Mouse (Mus musculus) CD8-positive naive resting alpha-beta T cell, adult 2 months (primary cell): ENCODE data around the gene Gse1.
"Not testable (repeated sequence)": the region's sequence is repeated elsewhere in the genome, so short reads cannot be mapped to it uniquely, and the experiment has no call there.

Experiments
- DNase-seq, 2 experiments: peaks; one replicate each; pipeline ENCODE4 v3.0.0; 2022; ENCODE audit warnings: low read depth in 2 of 2, low spot score in 2 of 2

Gene Gse1

DNA sequence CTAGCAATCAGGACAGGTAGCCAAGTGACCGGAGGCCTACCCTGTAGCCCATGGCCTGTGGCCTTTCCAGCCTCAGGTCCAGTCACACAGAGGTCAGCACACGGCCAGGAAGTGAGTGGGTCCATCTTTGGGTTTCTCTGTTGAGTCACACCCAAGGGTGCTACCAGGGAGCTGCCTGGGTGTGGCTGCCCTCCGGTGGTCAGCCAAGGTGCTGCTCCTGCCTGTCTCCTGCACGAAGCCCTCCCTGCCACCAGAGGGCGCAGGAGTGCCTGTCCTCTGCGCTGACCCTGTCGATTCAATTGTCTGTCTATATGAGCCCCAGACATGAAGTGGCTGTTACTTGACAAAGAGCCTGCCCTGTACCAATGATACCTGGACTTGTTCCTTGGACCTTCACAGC lies 91.2 kb downstream of the Gse1 start:
- DNase-seq, result peak; percentile 58 to 67

- DNase-seq, result no peak
Measured at GRCm38 (mm10) chr8:120320146-120320545, 91.9 kb downstream of the Gse1 start.

DNA sequence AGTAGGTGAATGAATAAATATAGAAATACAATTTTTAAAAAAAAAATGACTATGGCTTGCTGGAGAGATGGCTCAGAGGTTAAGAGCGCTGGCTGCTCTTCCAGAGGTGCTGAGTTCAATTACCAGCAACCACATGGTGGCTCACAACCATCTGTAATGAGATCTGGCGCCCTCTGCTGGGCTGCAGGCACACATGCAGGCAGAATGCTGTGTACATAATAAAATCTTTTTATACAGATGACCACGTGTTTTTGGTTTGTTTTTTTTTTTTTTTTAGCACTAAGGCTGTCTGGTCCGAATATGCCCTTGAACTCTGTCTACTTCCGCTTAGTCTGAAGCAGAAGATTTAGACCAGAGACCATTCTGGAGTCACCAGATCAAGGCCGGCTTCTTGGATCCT lies 93.5 kb downstream of the Gse1 start:
- peak in 1 of 2 experiments; percentile 23 for DNase-seq

DNA sequence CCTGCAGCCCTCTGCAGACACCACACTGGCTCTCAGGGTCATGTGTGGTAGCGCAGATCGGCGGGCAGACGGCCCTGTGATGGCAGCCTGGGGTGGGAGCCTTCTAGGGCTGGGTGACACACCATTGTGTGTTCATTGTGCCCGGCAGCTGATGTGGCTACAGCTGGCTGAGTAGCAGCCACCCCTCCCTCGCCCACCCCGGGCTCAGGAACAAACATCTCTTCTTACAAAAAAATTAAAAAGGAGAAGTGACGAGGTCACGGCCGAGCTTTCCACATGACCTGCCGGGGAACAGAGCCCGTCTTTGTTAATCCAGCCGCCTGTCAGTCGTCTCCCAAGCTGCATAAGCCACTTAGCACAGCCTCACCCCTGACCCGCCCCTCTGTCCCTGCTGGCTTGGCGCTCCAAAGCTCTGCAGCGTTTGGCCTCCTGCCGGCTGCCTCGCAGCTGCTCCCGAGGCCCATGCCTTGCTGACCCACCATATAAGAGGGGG lies 94.7 kb downstream of the Gse1 start:
- DNase-seq, result no peak

GRCm38 (mm10) chr8:120324555-120324954 lies 96.3 kb downstream of the Gse1 start:
- DNase-seq, result no peak

GRCm38 (mm10) chr8:120325172-120325767 lies 97.0 kb downstream of the Gse1 start:
- no peak for DNase-seq

DNA sequence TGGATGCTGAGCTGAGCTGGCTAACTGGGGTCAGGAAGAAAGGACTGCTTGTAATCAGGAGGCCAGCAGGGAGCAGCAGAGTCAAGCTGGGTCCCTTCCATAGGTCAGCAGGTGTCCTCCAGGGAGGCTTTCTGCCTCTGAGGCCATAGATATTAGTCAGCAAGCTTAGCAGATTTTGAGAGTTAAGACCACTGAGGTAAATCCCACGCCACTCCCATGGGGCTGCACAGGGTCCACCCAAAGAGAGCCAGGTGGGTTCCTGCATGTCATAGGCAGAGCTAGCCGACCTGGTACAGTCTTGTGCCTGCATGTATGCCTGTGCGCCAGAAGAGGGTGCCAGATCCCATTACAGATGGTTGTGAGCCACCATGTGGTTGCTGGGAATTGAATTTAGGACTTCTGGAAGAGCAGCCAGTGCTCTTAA lies 98.9 kb downstream of the Gse1 start:
- DNase-seq, result no peak

DNA sequence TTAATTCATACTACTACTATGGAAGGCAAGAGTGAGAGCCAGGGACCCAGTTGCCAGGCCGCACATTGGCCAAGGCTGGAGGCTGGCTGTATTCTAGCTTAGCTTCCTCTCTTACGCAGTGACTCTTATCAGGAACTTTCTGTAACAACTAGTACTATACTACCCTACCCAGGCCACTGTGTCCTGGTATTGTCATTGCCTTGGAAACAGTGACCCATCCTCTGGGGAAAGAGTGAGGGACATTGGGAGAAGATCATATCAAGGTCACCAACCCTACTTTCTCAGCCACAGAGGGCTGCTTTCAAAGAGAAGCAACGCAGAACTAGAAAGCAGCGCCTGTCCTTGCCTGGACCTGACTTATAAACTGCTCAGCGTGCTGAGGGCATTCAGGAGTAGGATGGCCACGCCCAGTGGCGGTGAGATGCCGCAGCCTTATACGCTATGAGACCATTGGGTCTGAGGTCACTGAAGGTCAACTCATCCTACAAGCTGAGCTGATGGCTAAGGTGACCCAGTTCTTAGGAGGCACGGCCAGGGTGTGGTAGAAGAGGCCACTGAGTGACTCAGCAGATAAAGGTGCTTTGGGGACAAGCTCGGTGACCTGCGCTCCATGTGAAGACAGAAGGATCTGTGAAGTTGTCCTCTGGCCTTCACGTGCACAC lies 100.2 kb downstream of the Gse1 start:
- DNase-seq, result no peak

GRCm38 (mm10) chr8:120329030-120329748 lies 100.9 kb downstream of the Gse1 start:
- no peak for DNase-seq

DNA sequence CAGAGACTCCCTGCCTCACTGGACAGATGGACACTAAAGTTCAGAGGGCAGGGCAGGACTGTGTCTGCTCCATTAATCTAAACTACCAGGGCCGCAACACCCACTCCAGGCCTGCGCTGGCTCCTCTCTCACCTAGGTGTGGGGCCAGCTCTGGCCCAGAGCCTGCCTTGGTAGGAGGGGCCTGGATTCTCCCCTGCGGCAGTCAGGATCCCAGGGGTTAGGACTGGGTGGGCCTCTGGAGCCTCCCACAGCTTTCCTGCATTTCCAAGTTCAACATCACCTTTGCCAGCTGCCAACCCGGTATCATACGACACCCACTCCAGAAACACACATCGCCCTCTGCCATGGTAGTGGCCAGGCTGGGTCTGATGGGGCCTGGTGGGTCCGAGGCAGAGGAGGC lies 102.8 kb downstream of the Gse1 start:
- no peak for DNase-seq

DNA sequence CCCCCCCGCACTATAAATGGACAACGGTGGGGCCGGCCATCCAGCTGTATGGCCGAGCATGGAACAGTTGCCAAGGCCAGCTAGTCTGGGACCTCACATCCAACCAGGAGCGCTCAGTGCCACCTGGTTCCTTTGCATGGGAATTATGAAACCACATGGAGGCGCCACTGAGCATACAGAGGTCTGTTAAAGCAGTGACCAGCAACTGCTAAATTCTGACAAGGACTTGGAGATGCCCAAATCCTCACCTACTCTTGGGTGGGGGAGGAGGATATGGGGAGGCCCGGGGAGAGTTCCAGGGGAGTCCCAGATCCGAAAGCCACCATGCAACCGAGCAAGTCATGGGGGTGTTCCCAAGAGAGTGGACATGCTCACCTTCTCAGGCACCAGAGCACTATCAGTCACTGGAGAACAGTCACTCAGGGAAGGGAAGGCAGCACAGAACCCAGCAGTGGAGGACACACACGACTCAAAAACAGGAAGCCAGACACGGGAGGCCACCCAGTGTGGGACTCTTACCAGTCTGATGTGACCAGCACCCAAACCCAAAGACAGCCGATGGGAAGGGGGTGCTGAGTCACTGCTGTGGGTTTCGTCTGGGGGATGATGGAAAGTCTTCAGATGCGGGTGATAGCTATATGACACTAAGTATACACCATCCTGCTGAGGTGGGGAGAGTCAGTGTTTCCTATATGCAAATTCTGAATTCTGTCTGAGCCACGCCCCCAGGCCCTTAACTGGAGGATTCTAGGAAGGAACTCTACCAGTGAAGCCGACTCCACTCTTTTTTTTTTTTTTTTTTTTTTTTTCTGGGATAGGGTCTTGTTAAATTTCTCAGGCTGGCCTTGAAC lies 104.3 kb downstream of the Gse1 start:
- peak in 1 of 2 experiments; percentile 20 for DNase-seq

DNA sequence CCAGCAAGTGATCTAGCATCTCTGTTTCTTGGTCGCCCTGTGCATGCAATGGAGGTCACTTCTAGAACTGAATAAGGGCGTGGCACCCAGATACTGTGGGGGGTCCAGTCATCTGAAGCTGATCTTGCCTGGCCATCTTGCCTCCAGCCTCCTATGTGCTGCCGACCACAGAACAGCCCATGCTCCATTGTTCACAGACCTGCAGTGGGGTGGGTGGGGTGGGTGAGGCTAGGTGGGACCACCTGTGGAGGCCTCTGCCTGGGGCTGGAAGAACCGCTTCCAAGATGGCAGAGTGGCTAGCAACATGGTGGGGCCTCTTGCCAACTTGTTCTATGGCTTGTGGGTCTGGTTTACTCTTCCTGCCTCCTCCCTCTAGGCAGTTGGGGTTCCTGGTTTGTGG lies 105.4 kb downstream of the Gse1 start:
- DNase-seq, result no peak

DNA sequence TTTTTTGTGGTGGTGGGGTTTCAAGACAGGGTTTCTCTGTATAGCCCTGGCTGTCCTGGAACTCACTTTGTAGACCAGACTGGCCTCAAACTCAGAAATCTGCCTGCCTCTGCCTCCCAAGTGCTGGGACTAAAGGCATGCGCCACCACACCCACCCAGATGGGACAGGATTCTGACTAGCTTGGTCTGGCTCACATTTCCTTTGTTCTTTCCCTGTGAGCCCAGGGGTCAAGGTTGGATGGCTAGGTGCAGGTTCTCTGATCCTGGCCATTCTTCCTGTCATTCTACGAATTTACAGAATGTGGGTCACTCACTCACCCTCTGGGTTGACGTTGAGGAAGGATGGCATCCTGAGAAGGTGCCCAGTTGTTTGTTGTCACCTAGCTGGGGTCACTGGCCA lies 106.0 kb downstream of the Gse1 start:
- not testable (repeated sequence) for DNase-seq

GRCm38 (mm10) chr8:120334878-120335261 lies 106.6 kb downstream of the Gse1 start:
- DNase-seq, result no peak

- no peak for DNase-seq
Measured at GRCm38 (mm10) chr8:120335262-120336086, 107.2 kb downstream of the Gse1 start.

- DNase-seq, result no peak
Measured at GRCm38 (mm10) chr8:120336087-120336380, 107.8 kb downstream of the Gse1 start.

DNA sequence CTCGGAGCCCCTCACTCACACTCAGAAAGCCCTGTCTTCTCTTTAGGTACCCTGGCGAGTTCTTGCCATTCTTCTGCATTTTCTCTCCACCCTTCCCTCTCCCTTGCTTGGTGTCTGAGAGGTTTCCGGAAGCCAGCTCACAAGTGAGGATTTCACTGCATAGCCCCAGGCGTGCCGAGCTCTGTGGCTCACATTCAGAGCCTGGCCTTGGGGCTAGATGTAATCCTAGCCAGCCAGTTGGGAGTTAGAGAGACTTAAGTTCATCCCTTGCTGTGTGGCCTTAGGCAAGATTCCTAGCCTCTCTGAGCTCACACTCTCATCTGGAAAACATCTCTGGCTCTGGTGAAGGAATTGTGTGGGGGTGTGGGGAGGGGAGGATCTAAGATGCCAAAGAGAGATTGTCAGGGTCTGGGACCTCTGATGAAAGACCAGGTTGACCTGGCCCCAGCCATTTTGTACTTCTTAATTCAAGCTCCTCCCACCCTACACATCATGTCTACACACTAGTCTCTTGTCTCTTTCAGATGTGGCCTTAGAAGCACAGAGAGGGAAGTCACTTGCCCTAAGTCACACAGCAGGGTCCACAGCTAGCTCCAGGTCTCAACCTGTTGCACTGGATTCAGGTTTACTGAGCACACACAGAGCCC lies 108.8 kb downstream of the Gse1 start:
- no peak for DNase-seq

- DNase-seq, result no peak
Measured at GRCm38 (mm10) chr8:120337627-120338026, 109.4 kb downstream of the Gse1 start.

GRCm38 (mm10) chr8:120338678-120339077 lies 110.4 kb downstream of the Gse1 start:
- DNase-seq, result no peak

- DNase-seq, result no peak
Measured at GRCm38 (mm10) chr8:120339743-120340142, 111.5 kb downstream of the Gse1 start.
